23 mouse cellular contexts compared by ENCODE assay signal in genomic region chr6:120164765-120165164, GRCm38 (mm10).
DNase-seq lines count a peak whose midpoint lies in the region; ATAC-seq and TF ChIP-seq lines count a peak whose summit lies in the region.
"Had no signal": no experiment of that assay in that cellular context is flagged by ENCODE, and none has a peak within 500 bp of the region (broad histone marks: within the 10 kb centered on the region; RNA-seq: fewer than 3 reads in every experiment).

No protein-coding gene starts in this region.

- peak; percentile 59 for ATAC-seq in frontal cortex, adult (ENCODE audit: low TSS enrichment)
- ATAC-seq: activated CD4-positive, CD25-positive, alpha-beta regulatory T cell, adult 4 months; forebrain, embryonic 13.5 days; forebrain, embryonic 16.5 days had no signal

- H3K4me2 ChIP-seq in myocyte (ENCODE audit: low read depth), result no peak overlapping the region
- H3K4me2 ChIP-seq: forebrain, embryonic 13.5 days; heart, embryonic 11.5 days; hindbrain, embryonic 12.5 days; hindbrain, embryonic 15.5 days had no signal

- intact Hi-C loops in left cerebral cortex, postnatal 10 days (cut with DNase I), result no loop called here

- no peaks in the 10 kb centered on the region for H3K36me3 ChIP-seq in myocyte (ENCODE audit: control insufficient read depth, insufficient read depth)
- H3K36me3 ChIP-seq: forebrain, embryonic 10.5 days; hindbrain, embryonic 12.5 days; hindbrain, embryonic 15.5 days had no signal

- DNase-seq in frontal cortex, postnatal 14 days (ENCODE audit: low spot score in 2 of 2), result no peak
- peak; percentile 44 to 58 for DNase-seq in left cerebral cortex, adult 18-20 months (ENCODE audit: low spot score in 2 of 2)
- no peak for DNase-seq in left cerebral cortex, postnatal 10 days (ENCODE audit: extremely low spot score in 1 of 2, low spot score in 2 of 2)
- DNase-seq in right cerebral cortex, postnatal 25 days, result peak; percentile 33
- DNase-seq in right cerebral cortex, postnatal 4 days, result no peak
- no peak for DNase-seq in lung, adult 18-20 months
- DNase-seq: adrenal gland, adult 8-10 months; adrenal gland, postnatal 25 days; cerebellum, adult 18-20 months; cerebellum, adult 9-10 months; cerebellum, postnatal 14 days; gastrocnemius, postnatal 10 days; gastrocnemius, postnatal 36 days; heart, adult 11 months had no signal

- H3K27me3 ChIP-seq in myocyte (ENCODE audit: control insufficient read depth, insufficient read depth, insufficient read length), result no peaks in the 10 kb centered on the region
- H3K27me3 ChIP-seq: forebrain, embryonic 13.5 days; hindbrain, embryonic 12.5 days; hindbrain, embryonic 15.5 days had no signal

- H3K4me3 ChIP-seq in myocyte, result no peak overlapping the region
- H3K4me3 ChIP-seq: forebrain, embryonic 10.5 days; forebrain, embryonic 13.5 days; hindbrain, embryonic 12.5 days; hindbrain, embryonic 15.5 days had no signal

- no peak for TF ChIP-seq POLR2A in myocyte (IDR thresholded peaks at IDR 0.05; ENCODE audit: insufficient read length, low read depth)

- H3K79me2 ChIP-seq in myocyte (ENCODE audit: control insufficient read depth, insufficient read depth), result no peaks in the 10 kb centered on the region

- H3ac ChIP-seq in myocyte (ENCODE audit: control insufficient read depth, insufficient read length), result no peak overlapping the region

TF ChIP-seq in myocyte, 11 proteins besides CTCF, POLR2A, EP300 and RAD21:
- TF ChIP-seq MYOD1 (IDR thresholded peaks at IDR 0.05; ENCODE audit: control insufficient read depth in 1 of 3, insufficient read length in 2 of 3, low read depth in 2 of 3) (peak in 2 of 3 experiments; percentile 61 to 65), CEBPB (IDR thresholded peaks at IDR 0.05; ENCODE audit: insufficient read depth, poor library complexity, severe bottlenecking) (no peak), REST (IDR thresholded peaks at IDR 0.05; ENCODE audit: insufficient read depth, insufficient read length) (no peak)

Comparison
In these comparisons a context has a peak if more than half of its experiments do, and no peak if none do; other contexts are left out.
1. DNase-seq: peak in left cerebral cortex, adult 18-20 months (2 of 2) and right cerebral cortex, postnatal 25 days (single experiment); none in frontal cortex, postnatal 14 days (0 of 2), left cerebral cortex, postnatal 10 days (0 of 2), right cerebral cortex, postnatal 4 days (single experiment) and lung, adult 18-20 months (0 of 2).